Mouse (Mus musculus): ENCODE data around the gene Rasal2. TPM values are rescaled to one million over a fixed set of nuclear protein-coding genes. Genes with fewer than 3 reads are reported as not detected.

Gene Rasal2
- polyA plus RNA-seq, 1 experiment from 2014 or later, result 37.1 TPM

DNA sequence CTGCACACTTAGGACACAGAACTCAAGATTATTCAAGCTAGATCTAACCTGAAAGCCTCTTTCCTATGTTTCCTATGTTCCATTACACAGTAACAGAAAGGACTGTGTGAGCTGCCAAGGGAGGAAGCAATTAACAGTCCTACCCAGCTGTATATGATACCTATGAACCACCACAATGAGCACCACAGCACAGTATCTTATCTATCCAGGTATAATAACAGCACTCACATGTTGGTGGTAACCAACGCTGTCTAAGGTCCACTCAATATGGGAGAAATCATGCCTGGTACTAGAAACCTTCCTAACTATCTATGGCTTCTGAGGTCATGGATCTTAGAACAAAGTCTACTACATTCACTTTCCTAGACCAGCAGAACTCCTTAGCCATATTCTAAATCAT is 89.3 kb downstream of the Rasal2 start:
- no peak overlapping the region for H3K27ac ChIP-seq (ENCODE audit: low read depth, low read length)
- WGBS, result 95% methylated on average over 1 of the region's 1 CpGs
- no peak overlapping the region for H3K4me2 ChIP-seq (ENCODE audit: low read length)
- no peak overlapping the region for H3K9ac ChIP-seq (ENCODE audit: low read depth, low read length)
- no peaks in the 10 kb centered on the region for H3K9me3 ChIP-seq (ENCODE audit: control insufficient read depth, low read length)
- H3K4me1 ChIP-seq (ENCODE audit: control insufficient read depth, insufficient read depth, low read depth, low read length), result no peaks in the 10 kb centered on the region
- no peak for ATAC-seq
- no peaks in the 10 kb centered on the region for H3K36me3 ChIP-seq (ENCODE audit: control insufficient read depth, insufficient read depth, low read length)
- H3K4me3 ChIP-seq (ENCODE audit: low read length), result no peak overlapping the region
- no peaks in the 10 kb centered on the region for H3K27me3 ChIP-seq (replicated peaks; ENCODE audit: control insufficient read depth, insufficient read depth, low read length)

DNA sequence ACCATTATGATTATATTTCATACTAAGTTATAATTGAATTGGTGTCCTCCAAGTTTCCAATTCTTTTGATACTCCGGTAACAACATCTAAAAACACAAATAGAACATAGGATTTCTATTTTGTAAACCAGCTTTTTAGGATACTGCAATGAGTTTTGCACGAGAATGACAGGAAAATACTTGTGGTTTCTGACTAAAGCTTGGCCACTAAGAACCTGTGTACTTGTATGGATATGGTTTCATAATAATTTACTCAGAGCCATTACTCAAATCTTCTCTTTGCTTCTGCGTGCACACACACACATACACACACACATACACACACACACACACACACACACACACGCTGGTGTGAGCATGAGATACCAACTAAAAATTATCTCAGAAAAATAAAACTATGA is 93.5 kb downstream of the Rasal2 start:
- H3K4me2 ChIP-seq (ENCODE audit: low read length), result no peak overlapping the region
- H3K27me3 ChIP-seq (replicated peaks; ENCODE audit: control insufficient read depth, insufficient read depth, low read length), result no peaks in the 10 kb centered on the region
- H3K9me3 ChIP-seq (ENCODE audit: control insufficient read depth, low read length), result no peaks in the 10 kb centered on the region
- H3K4me3 ChIP-seq (ENCODE audit: low read length), result no peak overlapping the region
- H3K4me1 ChIP-seq (ENCODE audit: control insufficient read depth, insufficient read depth, low read depth, low read length), result no peaks in the 10 kb centered on the region
- no peaks in the 10 kb centered on the region for H3K36me3 ChIP-seq (ENCODE audit: control insufficient read depth, insufficient read depth, low read length)
- ATAC-seq, result no peak
- H3K9ac ChIP-seq (ENCODE audit: low read depth, low read length), result no peak overlapping the region
- H3K27ac ChIP-seq (ENCODE audit: low read depth, low read length), result no peak overlapping the region
- WGBS, result 92% methylated on average over 4 of the region's 4 CpGs

DNA sequence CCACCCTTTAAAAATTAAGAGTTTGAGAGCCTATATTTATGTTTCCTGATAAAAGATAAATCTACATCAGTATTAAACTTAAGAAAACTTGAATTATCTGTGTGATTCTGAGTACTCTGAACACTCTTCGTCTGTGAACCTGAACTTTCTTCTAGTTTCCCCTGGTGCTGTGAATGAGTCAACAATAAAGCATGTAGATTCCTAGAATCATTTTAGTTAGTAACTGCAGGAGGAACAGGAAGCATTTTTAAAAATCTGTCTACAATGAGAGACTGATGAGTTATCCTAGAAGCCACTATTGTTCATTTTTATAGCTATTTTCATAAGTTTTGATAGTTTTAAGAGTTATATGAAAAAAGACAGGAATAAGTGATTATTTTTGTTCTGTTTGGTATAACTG is 111.1 kb downstream of the Rasal2 start:
- no peak for ATAC-seq
- H3K4me3 ChIP-seq (ENCODE audit: low read length), result no peak overlapping the region
- 87% methylated on average over 1 of the region's 1 CpGs for WGBS
- no peaks in the 10 kb centered on the region for H3K9me3 ChIP-seq (ENCODE audit: control insufficient read depth, low read length)
- 0 out of 2 replicates have a peak, but pooled peaks cover 4% of the 10 kb centered on the region for H3K36me3 ChIP-seq (ENCODE audit: control insufficient read depth, insufficient read depth, low read length)
- no peaks in the 10 kb centered on the region for H3K4me1 ChIP-seq (ENCODE audit: control insufficient read depth, insufficient read depth, low read depth, low read length)
- no peak overlapping the region for H3K9ac ChIP-seq (ENCODE audit: low read depth, low read length)
- no peak overlapping the region for H3K27ac ChIP-seq (ENCODE audit: low read depth, low read length)
- no peaks in the 10 kb centered on the region for H3K27me3 ChIP-seq (replicated peaks; ENCODE audit: control insufficient read depth, insufficient read depth, low read length)
- H3K4me2 ChIP-seq (ENCODE audit: low read length), result no peak overlapping the region

DNA sequence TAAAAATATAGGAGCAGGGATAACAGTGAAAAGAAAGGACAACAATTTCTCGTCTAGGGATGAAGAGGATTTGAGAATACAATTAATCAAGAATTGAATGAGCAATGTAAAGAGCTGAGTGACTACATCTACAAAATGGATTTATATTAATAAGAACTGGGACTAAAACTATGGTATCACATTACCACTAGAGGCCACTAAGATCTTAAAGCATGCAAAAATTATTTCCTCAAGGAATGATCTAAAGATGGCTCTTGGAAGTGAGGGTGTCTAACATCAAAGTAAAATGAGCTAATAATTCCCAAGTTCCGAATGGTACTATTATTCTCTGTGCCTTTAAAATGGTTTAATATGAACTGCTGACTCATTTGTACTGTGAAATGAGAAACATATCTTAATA is 112.8 kb downstream of the Rasal2 start:
- Histone ChIP-seq H3K27me3 (replicated peaks; ENCODE audit: control insufficient read depth, insufficient read depth, low read length) (no peaks in the 10 kb centered on the region), H3K9ac (ENCODE audit: low read depth, low read length) (no peak overlapping the region), H3K4me1 (ENCODE audit: control insufficient read depth, insufficient read depth, low read depth, low read length) (no peaks in the 10 kb centered on the region), H3K4me2 (ENCODE audit: low read length) (no peak overlapping the region), H3K4me3 (ENCODE audit: low read length) (no peak overlapping the region), H3K9me3 (ENCODE audit: control insufficient read depth, low read length) (no peaks in the 10 kb centered on the region), H3K36me3 (ENCODE audit: control insufficient read depth, insufficient read depth, low read length) (0 out of 2 replicates have a peak, but pooled peaks cover 4% of the 10 kb centered on the region), H3K27ac (ENCODE audit: low read depth, low read length) (no peak overlapping the region)
- WGBS, result 75% methylated on average over 2 of the region's 2 CpGs
- no peak for ATAC-seq

DNA sequence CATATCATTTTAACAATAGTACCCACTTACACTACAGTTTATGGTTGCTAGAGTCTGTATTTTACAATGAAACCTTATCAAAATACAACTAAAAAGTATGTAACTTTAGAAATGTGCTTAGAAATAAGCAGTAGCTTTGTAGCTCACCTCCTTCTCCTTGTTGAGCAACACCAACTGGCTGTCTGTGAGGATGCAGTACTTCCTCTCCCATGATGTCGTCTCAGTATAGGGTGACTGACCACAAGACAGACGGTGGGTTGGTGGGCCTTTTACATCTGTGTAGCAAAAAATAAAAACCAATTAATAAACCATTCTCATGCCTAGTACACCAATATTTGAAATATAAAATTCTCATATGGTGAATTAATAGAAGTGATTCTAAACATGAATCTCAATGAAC is 113.4 kb downstream of the Rasal2 start:
- Histone ChIP-seq H3K9me3 (ENCODE audit: control insufficient read depth, low read length) (no peaks in the 10 kb centered on the region), H3K27ac (ENCODE audit: low read depth, low read length) (no peak overlapping the region), H3K4me3 (ENCODE audit: low read length) (no peak overlapping the region), H3K4me2 (ENCODE audit: low read length) (no peak overlapping the region), H3K36me3 (ENCODE audit: control insufficient read depth, insufficient read depth, low read length) (0 out of 2 replicates have a peak, but pooled peaks cover 4% of the 10 kb centered on the region), H3K4me1 (ENCODE audit: control insufficient read depth, insufficient read depth, low read depth, low read length) (no peaks in the 10 kb centered on the region), H3K9ac (ENCODE audit: low read depth, low read length) (no peak overlapping the region), H3K27me3 (replicated peaks; ENCODE audit: control insufficient read depth, insufficient read depth, low read length) (no peaks in the 10 kb centered on the region)
- 85% methylated on average over 2 of the region's 2 CpGs for WGBS
- no peak for ATAC-seq

DNA sequence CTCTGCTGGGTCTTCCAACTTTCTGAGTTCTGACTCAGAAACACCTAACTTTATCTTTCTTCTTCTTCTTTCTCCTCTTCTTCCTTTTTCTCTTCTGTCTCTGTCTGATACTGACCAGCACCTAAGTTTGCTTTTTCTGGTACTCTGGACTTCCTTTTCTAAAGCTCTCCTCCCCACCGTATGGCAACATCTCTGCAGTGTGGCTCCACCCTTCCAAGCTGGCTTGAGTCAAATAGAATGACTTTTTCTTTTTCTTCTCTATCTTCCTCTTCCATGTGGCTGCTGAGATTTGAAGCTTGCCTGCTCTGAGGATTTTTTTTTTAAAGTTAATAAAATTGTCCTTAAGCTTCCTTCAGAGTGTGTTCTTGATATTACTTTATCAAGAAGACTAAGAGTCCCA is 115.3 kb downstream of the Rasal2 start:
- no peaks in the 10 kb centered on the region for H3K27me3 ChIP-seq (replicated peaks; ENCODE audit: control insufficient read depth, insufficient read depth, low read length)
- no peak overlapping the region for H3K27ac ChIP-seq (ENCODE audit: low read depth, low read length)
- H3K4me1 ChIP-seq (ENCODE audit: control insufficient read depth, insufficient read depth, low read depth, low read length), result no peaks in the 10 kb centered on the region
- no peaks in the 10 kb centered on the region for H3K9me3 ChIP-seq (ENCODE audit: control insufficient read depth, low read length)
- no peak overlapping the region for H3K9ac ChIP-seq (ENCODE audit: low read depth, low read length)
- H3K4me2 ChIP-seq (ENCODE audit: low read length), result no peak overlapping the region
- ATAC-seq, result no peak
- 98% methylated on average over 1 of the region's 1 CpGs for WGBS
- 0 out of 2 replicates have a peak, but pooled peaks cover 4% of the 10 kb centered on the region for H3K36me3 ChIP-seq (ENCODE audit: control insufficient read depth, insufficient read depth, low read length)
- H3K4me3 ChIP-seq (ENCODE audit: low read length), result no peak overlapping the region

DNA sequence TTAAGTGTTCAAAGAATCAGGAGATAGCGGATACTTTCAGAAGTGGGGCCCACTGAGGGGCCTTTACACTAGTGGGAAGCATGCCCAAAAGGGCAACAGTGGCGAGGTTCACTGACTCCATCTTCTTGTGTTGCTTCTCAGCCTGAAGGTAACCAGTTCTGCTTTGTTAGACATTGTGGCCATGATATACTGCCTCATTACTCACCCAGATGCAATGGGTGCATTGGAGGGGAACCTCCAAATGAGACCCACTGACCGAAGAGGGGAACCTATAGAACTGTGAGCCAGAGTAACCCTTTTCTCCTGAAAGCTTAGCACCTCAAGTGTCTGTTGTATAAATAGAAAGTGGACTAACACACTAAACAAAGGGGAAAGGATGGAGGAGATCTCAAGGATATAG is 116.5 kb downstream of the Rasal2 start:
- no peaks in the 10 kb centered on the region for H3K4me1 ChIP-seq (ENCODE audit: control insufficient read depth, insufficient read depth, low read depth, low read length)
- H3K4me3 ChIP-seq (ENCODE audit: low read length), result no peak overlapping the region
- H3K9me3 ChIP-seq (ENCODE audit: control insufficient read depth, low read length), result no peaks in the 10 kb centered on the region
- H3K27ac ChIP-seq (ENCODE audit: low read depth, low read length), result no peak overlapping the region
- no peak overlapping the region for H3K9ac ChIP-seq (ENCODE audit: low read depth, low read length)
- no peak for ATAC-seq
- 0 out of 2 replicates have a peak, but pooled peaks cover 4% of the 10 kb centered on the region for H3K36me3 ChIP-seq (ENCODE audit: control insufficient read depth, insufficient read depth, low read length)
- WGBS, result 89% methylated on average over 3 of the region's 3 CpGs
- no peak overlapping the region for H3K4me2 ChIP-seq (ENCODE audit: low read length)
- no peaks in the 10 kb centered on the region for H3K27me3 ChIP-seq (replicated peaks; ENCODE audit: control insufficient read depth, insufficient read depth, low read length)

DNA sequence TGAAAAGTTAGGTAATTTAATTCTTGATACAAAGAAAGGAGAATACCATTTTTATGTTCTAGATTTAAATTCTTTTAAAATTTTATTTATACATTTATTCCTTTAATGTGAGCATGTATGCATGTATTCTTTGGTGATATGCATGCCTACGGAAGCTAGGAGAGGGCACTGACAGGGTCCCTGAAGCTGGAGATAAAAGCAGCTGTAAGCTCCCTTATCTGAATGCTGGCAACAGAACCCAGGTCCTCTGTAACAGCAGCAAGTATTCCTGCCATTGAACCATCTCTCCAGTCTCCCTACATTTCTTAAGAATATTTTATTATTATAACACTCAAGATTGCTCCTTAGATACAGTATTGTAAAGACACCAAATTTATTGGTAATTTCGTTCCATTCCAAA is 122.2 kb downstream of the Rasal2 start:
- ATAC-seq, result no peak
- Histone ChIP-seq H3K4me3 (ENCODE audit: low read length) (no peak overlapping the region), H3K4me2 (ENCODE audit: low read length) (no peak overlapping the region), H3K36me3 (ENCODE audit: control insufficient read depth, insufficient read depth, low read length) (no peaks in the 10 kb centered on the region), H3K9me3 (ENCODE audit: control insufficient read depth, low read length) (no peaks in the 10 kb centered on the region), H3K27me3 (replicated peaks; ENCODE audit: control insufficient read depth, insufficient read depth, low read length) (no peaks in the 10 kb centered on the region), H3K27ac (ENCODE audit: low read depth, low read length) (no peak overlapping the region), H3K9ac (ENCODE audit: low read depth, low read length) (no peak overlapping the region), H3K4me1 (ENCODE audit: control insufficient read depth, insufficient read depth, low read depth, low read length) (no peaks in the 10 kb centered on the region)
- 82% methylated on average over 2 of the region's 2 CpGs for WGBS

DNA sequence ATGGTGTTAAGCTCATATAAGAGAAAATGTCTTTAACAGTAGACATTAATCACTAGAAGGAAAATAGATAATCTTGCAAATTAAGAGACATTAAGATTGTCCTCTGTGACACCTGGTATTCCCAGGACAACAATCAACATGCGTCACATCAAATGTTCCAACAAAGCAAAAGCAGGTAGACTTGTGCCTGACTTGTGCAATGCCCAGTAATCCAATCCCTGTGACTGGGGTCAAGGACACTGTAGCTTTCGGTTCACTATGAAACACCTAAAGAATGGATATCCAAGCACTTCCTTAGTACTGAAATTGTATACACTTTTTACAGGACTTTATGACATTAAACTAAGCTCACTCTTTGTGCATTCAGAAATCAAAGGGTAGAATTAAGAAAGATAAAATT is 123.1 kb downstream of the Rasal2 start:
- no peak for ATAC-seq
- no peaks in the 10 kb centered on the region for H3K36me3 ChIP-seq (ENCODE audit: control insufficient read depth, insufficient read depth, low read length)
- no peaks in the 10 kb centered on the region for H3K4me1 ChIP-seq (ENCODE audit: control insufficient read depth, insufficient read depth, low read depth, low read length)
- H3K9ac ChIP-seq (ENCODE audit: low read depth, low read length), result no peak overlapping the region
- H3K27ac ChIP-seq (ENCODE audit: low read depth, low read length), result no peak overlapping the region
- 89% methylated on average over 2 of the region's 2 CpGs for WGBS
- H3K4me3 ChIP-seq (ENCODE audit: low read length), result no peak overlapping the region
- H3K9me3 ChIP-seq (ENCODE audit: control insufficient read depth, low read length), result no peaks in the 10 kb centered on the region
- H3K27me3 ChIP-seq (replicated peaks; ENCODE audit: control insufficient read depth, insufficient read depth, low read length), result no peaks in the 10 kb centered on the region
- no peak overlapping the region for H3K4me2 ChIP-seq (ENCODE audit: low read length)

DNA sequence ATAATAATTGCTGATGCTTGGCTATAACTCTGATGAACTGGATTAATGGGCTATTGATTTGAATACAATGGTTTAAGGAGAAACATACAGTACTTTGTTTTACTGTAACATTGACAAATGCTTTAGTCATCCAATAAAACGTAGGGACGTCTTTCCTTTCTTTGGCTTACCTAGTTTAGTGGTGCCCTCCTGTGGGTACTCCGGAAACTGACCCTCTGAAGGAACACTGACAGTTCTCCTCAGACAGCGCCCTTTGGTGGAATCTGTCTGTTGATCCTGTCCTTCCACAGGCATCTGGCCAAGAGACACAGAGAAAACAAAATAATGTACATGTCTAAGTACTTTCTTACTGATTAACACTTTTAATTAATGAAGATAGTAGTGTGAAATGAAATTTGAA is 125.8 kb downstream of the Rasal2 start:
- Histone ChIP-seq H3K36me3 (ENCODE audit: control insufficient read depth, insufficient read depth, low read length) (no peaks in the 10 kb centered on the region), H3K9me3 (ENCODE audit: control insufficient read depth, low read length) (no peaks in the 10 kb centered on the region), H3K27ac (ENCODE audit: low read depth, low read length) (no peak overlapping the region), H3K4me1 (ENCODE audit: control insufficient read depth, insufficient read depth, low read depth, low read length) (no peaks in the 10 kb centered on the region), H3K9ac (ENCODE audit: low read depth, low read length) (no peak overlapping the region), H3K4me3 (ENCODE audit: low read length) (no peak overlapping the region), H3K27me3 (replicated peaks; ENCODE audit: control insufficient read depth, insufficient read depth, low read length) (no peaks in the 10 kb centered on the region), H3K4me2 (ENCODE audit: low read length) (no peak overlapping the region)
- ATAC-seq, result 0 out of 2 replicates have a peak, but pooled peaks have one; percentile 27
- 13% methylated on average over 4 of the region's 4 CpGs for WGBS
